Mouse (Mus musculus) myocyte (in vitro differentiated cells): ENCODE results near the gene Mab21l3. TPM values are rescaled to one million over a fixed set of nuclear protein-coding genes. Genes with fewer than 3 reads are reported as not detected.

Source experiments
- H3K27me3 ChIP-seq: one replicate; pipeline ENCODE4 v1.6.1; 2011; ENCODE audit not compliant: control insufficient read depth, insufficient read depth, insufficient read length
- H3K36me3 ChIP-seq: one replicate; pipeline ENCODE4 v1.6.1; 2011; ENCODE audit not compliant: control insufficient read depth, insufficient read depth
- H3K4me2 ChIP-seq: one replicate; pipeline ENCODE4 v1.6.1; 2011; ENCODE audit warnings: low read depth, control low read depth
- H3K4me3 ChIP-seq: one replicate; pipeline ENCODE4 v1.5.1; 2011; ENCODE audit warnings: mild to moderate bottlenecking, control low read depth, moderate library complexity
- H3K79me2 ChIP-seq: one replicate; pipeline ENCODE4 v1.6.1; 2011; ENCODE audit not compliant: control insufficient read depth, insufficient read depth
- H3ac ChIP-seq: one replicate; pipeline ENCODE4 v1.6.1; 2011; ENCODE audit not compliant: control insufficient read depth, insufficient read length
- CEBPB ChIP-seq: IDR thresholded peaks from 2 replicates; pipeline ENCODE4 v1.6.1; 2011; ENCODE audit warnings: mild to moderate bottlenecking, moderate library complexity; ENCODE audit not compliant: poor library complexity, insufficient read depth, severe bottlenecking
- E2F4 ChIP-seq: IDR thresholded peaks from one replicate; pipeline ENCODE4 v1.6.1; 2011; ENCODE audit warnings: mild to moderate bottlenecking, control low read depth, moderate library complexity; ENCODE audit not compliant: insufficient read depth
- MAX ChIP-seq: IDR thresholded peaks from one replicate; pipeline ENCODE4 v1.6.1; 2011; ENCODE audit warnings: low read depth, mild to moderate bottlenecking, control low read depth
- MYOD1 ChIP-seq, 3 experiments: IDR thresholded peaks; one replicate each; pipeline ENCODE4 v1.6.1; 2011; ENCODE audit warnings: control low read depth in 2 of 3, low read depth in 2 of 3, mild to moderate bottlenecking in 2 of 3, moderate library complexity in 1 of 3; ENCODE audit not compliant: insufficient read length in 2 of 3, control insufficient read depth in 1 of 3
- MYOG ChIP-seq, 3 experiments: IDR thresholded peaks; one replicate each; pipeline ENCODE4 v1.6.1; 2011; ENCODE audit warnings: control low read depth in 2 of 3, low read depth in 2 of 3, mild to moderate bottlenecking in 2 of 3; ENCODE audit not compliant: insufficient read length in 2 of 3, control insufficient read depth in 1 of 3, insufficient read depth in 1 of 3
- POLR2A ChIP-seq: IDR thresholded peaks from one replicate; pipeline ENCODE4 v1.6.1; 2011; ENCODE audit warnings: low read depth, mild to moderate bottlenecking, control low read depth, moderate library complexity; ENCODE audit not compliant: insufficient read length
- POLR2AphosphoS2 ChIP-seq: IDR thresholded peaks from one replicate; pipeline ENCODE4 v1.6.1; 2011; ENCODE audit warnings: low read depth, control low read depth; ENCODE audit not compliant: insufficient read length
- REST ChIP-seq: IDR thresholded peaks from one replicate; pipeline ENCODE4 v1.6.1; 2011; ENCODE audit warnings: mild to moderate bottlenecking, control low read depth, moderate library complexity; ENCODE audit not compliant: insufficient read depth, insufficient read length
- SRF ChIP-seq: IDR thresholded peaks from one replicate; pipeline ENCODE4 v1.6.1; 2011; ENCODE audit warnings: low read depth; ENCODE audit not compliant: control insufficient read depth, insufficient read length
- TCF12 ChIP-seq: IDR thresholded peaks from one replicate; pipeline ENCODE4 v1.6.1; 2011; ENCODE audit warnings: mild to moderate bottlenecking, control low read depth; ENCODE audit not compliant: poor library complexity, insufficient read depth, severe bottlenecking
- TCF3 ChIP-seq: IDR thresholded peaks from one replicate; pipeline ENCODE4 v1.6.1; 2011; ENCODE audit warnings: low read depth, control low read depth; ENCODE audit not compliant: insufficient read length
- USF1 ChIP-seq: IDR thresholded peaks from one replicate; pipeline ENCODE4 v1.6.1; 2011; ENCODE audit warnings: low read depth, mild to moderate bottlenecking, control low read depth, moderate library complexity
- polyA plus RNA-seq: library from polyadenylated mRNA; unstranded; fragments of >200 nt; fragmentation: generic; extraction: Trizol; gene quantifications from one replicate; pipeline ENCODE4 v1.2.1, GENCODE M21; 2012; ENCODE audit warnings: missing spikeins

The Mab21l3 gene
- polyA plus RNA-seq, 1 experiment: 0.85 TPM

GRCm38 (mm10) chr3:101885041-101885440, 36.3 kb upstream of the Mab21l3 start:
- TF ChIP-seq POLR2A (no peak), TCF12 (no peak), E2F4 (no peak), MYOG (IDR thresholded peaks at IDR 0.05; ENCODE audit: control insufficient read depth in 1 of 3, insufficient read depth in 1 of 3, insufficient read length in 2 of 3, low read depth in 2 of 3) (no peak), SRF (no peak), USF1 (no peak), POLR2AphosphoS2 (no peak)
- no peak overlapping the region for H3K4me3 ChIP-seq
- peaks cover 3% of the 10 kb centered on the region for H3K36me3 ChIP-seq
- H3K79me2 ChIP-seq: no peaks in the 10 kb centered on the region
- H3K4me2 ChIP-seq: no peak overlapping the region
- no peak overlapping the region for H3ac ChIP-seq
- H3K27me3 ChIP-seq: no peaks in the 10 kb centered on the region

GRCm38 (mm10) chr3:101883902-101884301, 35.1 kb upstream of the Mab21l3 start:
- H3K27me3 ChIP-seq: no peaks in the 10 kb centered on the region
- no peak overlapping the region for H3ac ChIP-seq
- no peak overlapping the region for H3K4me3 ChIP-seq
- H3K79me2 ChIP-seq: no peaks in the 10 kb centered on the region
- H3K36me3 ChIP-seq: peaks cover 3% of the 10 kb centered on the region
- TF ChIP-seq USF1 (no peak), POLR2A (no peak), MAX (no peak), REST (no peak), SRF (no peak), CEBPB (no peak), TCF12 (no peak), E2F4 (no peak), TCF3 (no peak), MYOD1 (IDR thresholded peaks at IDR 0.05; ENCODE audit: control insufficient read depth in 1 of 3, insufficient read length in 2 of 3, low read depth in 2 of 3) (no peak), POLR2AphosphoS2 (no peak), MYOG (IDR thresholded peaks at IDR 0.05; ENCODE audit: control insufficient read depth in 1 of 3, insufficient read depth in 1 of 3, insufficient read length in 2 of 3, low read depth in 2 of 3) (no peak)
- no peak overlapping the region for H3K4me2 ChIP-seq

- Histone ChIP-seq H3K4me2 (no peak overlapping the region), H3ac (no peak overlapping the region), H3K36me3 (peaks cover 3% of the 10 kb centered on the region), H3K79me2 (no peaks in the 10 kb centered on the region), H3K27me3 (no peaks in the 10 kb centered on the region), H3K4me3 (no peak overlapping the region)
- TF ChIP-seq E2F4 (no peak), MYOG (IDR thresholded peaks at IDR 0.05; ENCODE audit: control insufficient read depth in 1 of 3, insufficient read depth in 1 of 3, insufficient read length in 2 of 3, low read depth in 2 of 3) (no peak), MYOD1 (IDR thresholded peaks at IDR 0.05; ENCODE audit: control insufficient read depth in 1 of 3, insufficient read length in 2 of 3, low read depth in 2 of 3) (no peak), SRF (no peak), POLR2AphosphoS2 (no peak), CEBPB (no peak), POLR2A (no peak), TCF12 (no peak), USF1 (no peak), MAX (no peak), REST (no peak), TCF3 (no peak)
Observed at GRCm38 (mm10) chr3:101881721-101882120, 33.0 kb upstream of the Mab21l3 start.

- Histone ChIP-seq H3K27me3 (no peaks in the 10 kb centered on the region), H3K36me3 (peaks cover 3% of the 10 kb centered on the region), H3ac (no peak overlapping the region), H3K4me2 (no peak overlapping the region), H3K79me2 (no peaks in the 10 kb centered on the region), H3K4me3 (no peak overlapping the region)
- no peak for TF ChIP-seq POLR2A
- TF ChIP-seq POLR2AphosphoS2: no peak
- TF ChIP-seq MAX: no peak
- TF ChIP-seq MYOD1 (IDR thresholded peaks at IDR 0.05; ENCODE audit: control insufficient read depth in 1 of 3, insufficient read length in 2 of 3, low read depth in 2 of 3): no peak
- TF ChIP-seq USF1: no peak
- TF ChIP-seq TCF3: no peak
- TF ChIP-seq SRF: no peak
- no peak for TF ChIP-seq REST
- TF ChIP-seq TCF12: no peak
- no peak for TF ChIP-seq MYOG (IDR thresholded peaks at IDR 0.05; ENCODE audit: control insufficient read depth in 1 of 3, insufficient read depth in 1 of 3, insufficient read length in 2 of 3, low read depth in 2 of 3)
- TF ChIP-seq E2F4: no peak
- TF ChIP-seq CEBPB: no peak
Observed at GRCm38 (mm10) chr3:101880818-101881217, 32.1 kb upstream of the Mab21l3 start.

GRCm38 (mm10) chr3:101878136-101878535, 29.4 kb upstream of the Mab21l3 start:
- H3K36me3 ChIP-seq: peaks cover 10% of the 10 kb centered on the region
- H3K27me3 ChIP-seq: no peaks in the 10 kb centered on the region
- TF ChIP-seq POLR2AphosphoS2 (no peak), TCF3 (no peak), CEBPB (no peak), POLR2A (no peak), SRF (no peak), MYOD1 (IDR thresholded peaks at IDR 0.05; ENCODE audit: control insufficient read depth in 1 of 3, insufficient read length in 2 of 3, low read depth in 2 of 3) (no peak), TCF12 (no peak), USF1 (no peak), MYOG (IDR thresholded peaks at IDR 0.05; ENCODE audit: control insufficient read depth in 1 of 3, insufficient read depth in 1 of 3, insufficient read length in 2 of 3, low read depth in 2 of 3) (no peak), E2F4 (no peak), MAX (no peak), REST (no peak)
- no peaks in the 10 kb centered on the region for H3K79me2 ChIP-seq
- H3K4me3 ChIP-seq: no peak overlapping the region
- H3K4me2 ChIP-seq: no peak overlapping the region
- no peak overlapping the region for H3ac ChIP-seq
